Mouse (Mus musculus) kidney, postnatal 14 days (tissue): ENCODE measurements around the gene Smim9.

ENCODE experiments used
- DNase-seq: peaks from one replicate; pipeline ENCODE4 v3.0.0; 2022; ENCODE audit warnings: mixed read lengths

The Smim9 gene

DNA sequence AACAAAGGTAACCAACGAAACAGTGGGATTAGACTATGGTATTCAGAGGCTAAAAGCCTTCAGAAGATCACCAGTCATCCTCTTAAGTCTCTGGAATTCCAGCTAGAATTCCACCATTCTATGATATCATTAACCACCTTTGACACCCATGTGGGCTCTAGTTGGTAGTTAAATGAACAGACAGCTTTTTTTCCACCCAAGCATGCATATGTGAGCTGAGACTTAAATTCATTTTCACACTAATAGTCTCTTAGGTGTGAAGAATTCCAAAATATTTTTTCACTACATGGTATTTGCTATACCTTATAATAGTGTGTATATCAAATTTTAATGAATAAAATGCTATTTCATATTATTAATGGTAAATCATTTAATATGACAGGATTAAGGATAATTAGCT is at the start of gene Smim9:
Gene Smim9 (minus strand): TSS at position 101 of the 400 bp plus-strand sequence.
- no peak for DNase-seq

GRCm38 (mm10) chrX:75155576-75156243 is 7.9 kb downstream of the Smim9 start:
- DNase-seq, result peak; percentile 62

DNA sequence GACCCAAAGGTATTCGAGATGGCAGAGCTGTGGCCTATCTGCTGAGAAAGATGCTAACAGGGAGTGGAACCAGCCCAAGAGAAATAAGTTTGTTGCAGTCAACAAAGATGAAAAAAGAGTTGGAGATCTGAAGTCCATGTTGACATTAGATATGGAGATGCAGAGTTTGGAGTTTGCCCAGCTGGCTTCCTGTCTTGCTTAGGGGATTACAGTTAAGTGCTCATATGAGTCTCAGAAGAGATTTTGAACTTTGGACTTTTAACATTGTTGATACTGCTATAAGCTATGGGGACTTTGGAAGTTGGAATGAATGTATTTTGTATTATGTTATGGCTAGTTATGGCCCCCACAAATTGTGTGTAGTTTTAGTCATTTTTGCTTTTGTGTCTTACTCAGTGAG is 11.3 kb downstream of the Smim9 start:
- no peak for DNase-seq

GRCm38 (mm10) chrX:75150304-75150703 is 13.3 kb downstream of the Smim9 start:
- no peak for DNase-seq

DNA sequence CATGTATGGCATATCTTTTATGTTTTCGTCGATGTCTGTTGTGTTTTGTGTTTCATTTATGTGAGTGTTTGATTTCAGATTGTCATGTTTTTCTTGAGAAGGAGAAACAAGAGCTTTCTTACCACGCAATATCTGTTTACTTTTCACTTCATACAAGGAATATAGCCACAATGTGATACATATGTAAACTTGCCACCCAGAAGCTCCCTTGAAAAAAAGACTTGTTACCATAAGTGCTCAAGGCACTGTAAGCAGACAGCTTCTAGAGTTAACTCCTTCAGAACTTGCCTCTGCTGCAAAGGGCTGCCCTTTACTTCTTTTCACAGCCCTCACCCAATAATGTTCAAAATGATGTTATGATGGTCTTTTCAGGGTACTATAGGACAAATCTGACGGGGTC is 15.2 kb downstream of the Smim9 start:
- DNase-seq, result no peak

DNA sequence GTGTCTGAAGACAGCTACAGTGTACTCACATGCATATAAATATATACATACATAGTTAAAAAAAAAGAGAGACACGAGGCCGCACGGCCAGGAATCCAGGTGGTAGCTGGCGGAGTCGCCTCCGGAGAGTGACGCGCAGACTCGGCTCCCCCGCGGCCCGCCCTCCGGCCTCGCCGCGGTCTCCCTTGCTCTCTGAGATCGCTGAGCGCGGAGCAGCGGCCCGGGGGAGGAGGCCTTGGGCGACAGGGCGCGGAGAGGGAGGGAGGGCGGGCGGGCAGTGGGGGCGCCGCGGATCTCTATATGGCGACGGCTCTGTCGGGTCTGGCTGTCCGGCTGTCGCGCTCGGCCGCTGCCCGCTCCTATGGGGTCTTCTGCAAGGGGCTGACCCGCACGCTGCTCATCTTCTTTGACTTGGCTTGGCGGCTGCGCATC is 20.4 kb downstream of the Smim9 start:
- peak; percentile 31 for DNase-seq

DNA sequence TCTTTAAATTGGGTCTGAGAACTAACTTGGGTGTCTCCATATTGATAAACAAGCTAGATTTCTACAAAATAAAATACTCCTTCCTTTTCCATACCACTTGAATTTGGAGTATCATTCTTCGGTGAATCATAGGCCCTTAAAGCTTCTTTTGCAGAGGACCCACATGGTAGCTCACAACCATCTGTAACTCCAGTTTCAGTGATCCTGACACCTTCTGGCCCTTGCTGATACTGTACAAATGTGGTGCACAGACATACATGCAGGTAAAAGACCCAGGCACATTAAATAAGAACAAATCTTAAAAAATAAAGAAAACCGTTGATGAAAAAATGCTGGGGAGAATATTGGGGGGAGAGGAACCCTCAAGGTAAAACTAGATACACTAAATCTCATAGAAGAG is 25.4 kb downstream of the Smim9 start:
- no peak for DNase-seq

GRCm38 (mm10) chrX:75137729-75138128 is 25.8 kb downstream of the Smim9 start:
- no peak for DNase-seq

GRCm38 (mm10) chrX:75136938-75137337 is 26.6 kb downstream of the Smim9 start:
- no peak for DNase-seq

DNA sequence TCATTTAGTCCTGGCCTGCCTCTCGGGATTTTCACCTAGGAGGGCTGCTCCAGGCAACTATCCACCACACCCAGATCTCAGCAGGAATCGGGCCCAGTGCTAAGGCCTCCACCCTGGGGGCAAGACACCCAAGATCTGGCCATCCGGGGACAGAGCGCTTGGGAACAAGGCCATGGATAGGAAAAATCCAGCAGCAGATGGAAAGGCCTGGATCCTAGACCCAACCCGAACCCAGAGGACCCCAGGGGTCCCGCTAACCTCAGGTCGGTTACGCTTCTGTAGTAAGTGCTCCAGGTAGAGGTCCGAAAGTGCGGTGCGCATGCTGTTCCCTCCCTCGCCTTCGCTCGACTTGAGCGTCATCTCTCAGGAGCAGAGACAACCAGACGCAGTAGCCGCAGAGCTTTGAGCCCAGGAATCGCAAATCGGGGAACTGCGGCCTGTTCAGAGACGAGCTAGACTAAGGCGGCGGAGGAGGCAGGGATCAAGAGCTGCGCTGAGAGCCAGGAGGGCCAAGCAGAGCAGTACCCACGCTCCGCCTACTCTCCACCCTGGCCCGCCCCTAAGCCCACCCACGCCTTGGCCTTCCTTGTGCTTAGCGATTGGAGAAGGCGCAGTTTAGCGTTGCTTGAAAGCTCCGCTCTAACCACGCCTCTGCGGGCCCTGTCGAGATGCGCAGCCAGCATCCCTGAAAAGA is 33.0 kb downstream of the Smim9 start, which contains the start of gene Mpp1:
Gene Mpp1 (minus strand): TSS at position 550 of the 694 bp plus-strand sequence.
- peak; percentile 88 for DNase-seq

- no peak for DNase-seq
Observed at GRCm38 (mm10) chrX:75129474-75129873, 34.1 kb downstream of the Smim9 start.

- DNase-seq, result peak; percentile 60
Observed at GRCm38 (mm10) chrX:75128333-75128980, 35.1 kb downstream of the Smim9 start.

- DNase-seq, result no peak
Observed at GRCm38 (mm10) chrX:75126893-75127292, 36.7 kb downstream of the Smim9 start.

DNA sequence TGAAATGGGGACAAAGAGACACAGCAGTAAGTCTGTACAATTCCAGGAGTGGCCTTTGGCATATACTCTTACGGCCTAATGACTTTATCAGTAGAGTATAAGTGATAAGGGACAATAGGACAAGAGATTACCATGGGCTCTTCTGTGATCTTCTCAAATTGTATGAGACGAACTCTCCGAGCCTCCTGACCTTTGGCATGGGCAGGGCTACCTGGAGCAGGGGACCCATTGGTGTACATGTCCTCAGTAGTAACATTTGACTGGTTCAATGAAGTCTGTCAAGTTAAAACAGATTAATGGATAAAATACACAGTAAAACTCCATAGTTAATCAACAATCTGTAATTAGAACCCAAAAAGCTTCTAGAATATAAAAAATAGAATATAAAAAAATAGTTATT is 38.0 kb downstream of the Smim9 start:
- DNase-seq, result no peak

DNA sequence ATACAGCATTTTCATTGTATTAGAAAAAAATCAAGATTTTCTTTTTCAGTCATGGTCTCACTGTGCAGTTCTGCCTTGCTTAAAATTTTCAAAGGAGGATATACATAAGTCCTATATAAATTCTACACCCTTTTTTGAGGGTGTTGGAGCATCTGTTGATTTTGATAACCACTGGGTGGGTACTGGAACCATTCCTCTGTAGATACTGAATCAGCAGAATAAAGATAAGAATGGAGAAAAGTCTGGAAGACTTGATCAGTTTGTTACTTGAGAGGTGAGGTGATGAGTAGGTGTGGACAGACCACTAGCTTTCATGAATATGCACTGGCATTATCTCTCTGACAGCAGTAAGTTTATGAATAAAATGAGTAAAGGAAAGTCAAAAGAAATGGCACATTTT is 48.0 kb downstream of the Smim9 start:
- DNase-seq, result no peak

GRCm38 (mm10) chrX:75102293-75102692 is 61.3 kb downstream of the Smim9 start:
- no peak for DNase-seq

DNA sequence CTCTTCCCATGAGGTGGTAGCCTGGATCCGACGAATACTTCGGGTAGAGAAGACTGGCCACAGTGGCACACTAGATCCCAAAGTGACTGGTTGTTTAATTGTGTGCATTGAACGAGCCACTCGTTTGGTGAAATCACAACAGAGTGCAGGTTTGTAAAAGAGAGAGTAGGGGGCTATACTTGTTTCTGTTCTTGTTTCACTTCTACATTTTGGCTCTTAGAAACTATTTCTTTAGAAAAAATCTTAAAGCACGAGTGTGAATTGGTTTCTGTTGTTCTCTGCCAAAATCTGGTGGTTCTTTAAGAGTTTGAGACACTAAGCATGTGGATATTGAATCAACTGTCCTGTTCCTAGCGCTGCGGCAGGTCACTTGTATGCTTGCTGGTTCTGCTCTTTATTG is 64.8 kb downstream of the Smim9 start:
- no peak for DNase-seq

- peak; percentile 1 for DNase-seq
Observed at GRCm38 (mm10) chrX:75096163-75096770, 67.3 kb downstream of the Smim9 start.
